Mouse (Mus musculus) CH12.LX (cell line): ENCODE measurements around the gene Kctd7. TPM values are rescaled to one million over a fixed set of nuclear protein-coding genes. Genes with fewer than 3 reads are reported as not detected.

Source experiments
- DNase-seq: peaks from one replicate; pipeline ENCODE4 v3.0.0-alpha.2; 2013; ENCODE audit errors: extremely low read depth
- H3K27ac ChIP-seq: 2 replicates; pipeline ENCODE4 v1.5.1; 2012; ENCODE audit warnings: low read depth, mild to moderate bottlenecking, control low read depth, moderate library complexity; ENCODE audit not compliant: insufficient read depth
- H3K27me3 ChIP-seq: replicated peaks from 2 replicates; pipeline ENCODE3; 2012; ENCODE audit warnings: inconsistent platforms
- H3K36me3 ChIP-seq, 2 experiments: replicated peaks in 1 of 2; 2 replicates each; pipeline versions ENCODE3 to v1.6.1; 2012; ENCODE audit warnings: inconsistent platforms in 1 of 2, low read length in 1 of 2, mild to moderate bottlenecking in 1 of 2, mixed read lengths in 1 of 2, moderate library complexity in 1 of 2; ENCODE audit not compliant: control insufficient read depth in 1 of 2, insufficient read depth in 1 of 2
- H3K4me1 ChIP-seq, 2 experiments: 2 replicates each; pipeline ENCODE4 v1.6.1; 2012; ENCODE audit warnings: inconsistent platforms in 1 of 2, moderate library complexity in 1 of 2; ENCODE audit not compliant: insufficient read depth in 2 of 2, control insufficient read depth in 1 of 2
- H3K4me2 ChIP-seq: 2 replicates; pipeline ENCODE4 v1.6.1; 2012; ENCODE audit warnings: low read depth, mild to moderate bottlenecking, control low read depth; ENCODE audit not compliant: poor library complexity, insufficient read depth, severe bottlenecking
- H3K4me3 ChIP-seq, 3 experiments: fragments of 150-350 bp in 1 of 3; sonication (generic) in 1 of 3; replicated peaks in 1 of 3; 2 replicates each; pipeline versions ENCODE3 to v1.5.1; 2011 to 2012; ENCODE audit warnings: low read depth in 2 of 3, low read length in 2 of 3, mild to moderate bottlenecking in 2 of 3, moderate library complexity in 2 of 3, control low read depth in 1 of 3, improper control_type of control experiment in 1 of 3, inconsistent platforms in 1 of 3, mixed read lengths in 1 of 3; ENCODE audit not compliant: poor library complexity in 1 of 3
- H3K79me2 ChIP-seq: replicated peaks from 2 replicates; pipeline ENCODE4 v1.6.1; 2012; ENCODE audit warnings: mild to moderate bottlenecking, moderate library complexity; ENCODE audit not compliant: control insufficient read depth, poor library complexity, insufficient read depth, severe bottlenecking; ENCODE audit errors: extremely low read depth
- H3K9ac ChIP-seq: 2 replicates; pipeline ENCODE4 v1.6.1; 2012; ENCODE audit warnings: low read depth, mild to moderate bottlenecking, control low read depth, moderate library complexity; ENCODE audit not compliant: insufficient read depth
- H3K9me3 ChIP-seq: replicated peaks from 2 replicates; pipeline ENCODE3; 2012; ENCODE audit warnings: low read length, inconsistent platforms, mixed read lengths
- BHLHE40 ChIP-seq: IDR thresholded peaks from 2 replicates; pipeline ENCODE4 v1.6.1; 2011; ENCODE audit warnings: mild to moderate bottlenecking, low read depth, low read length, improper control_type of control experiment
- CHD1 ChIP-seq: IDR thresholded peaks from 2 replicates; pipeline ENCODE4 v1.6.1; 2012; ENCODE audit warnings: low read depth, low read length, improper control_type of control experiment, inconsistent platforms
- E2F4 ChIP-seq: IDR thresholded peaks from 2 replicates; pipeline ENCODE4 v1.6.1; 2011; ENCODE audit warnings: low read depth, low read length, improper control_type of control experiment; ENCODE audit not compliant: insufficient replicate concordance
- ELF1 ChIP-seq: IDR thresholded peaks from 2 replicates; pipeline ENCODE4 v1.6.1; 2014; ENCODE audit warnings: low read depth, mild to moderate bottlenecking, inconsistent platforms, low read length, improper control_type of control experiment
- ETS1 ChIP-seq: conservative IDR thresholded peaks from 2 replicates; pipeline ENCODE4 v1.6.1; 2012; ENCODE audit warnings: low read depth, mild to moderate bottlenecking, inconsistent platforms, low read length, improper control_type of control experiment, moderate library complexity
- IRF4 ChIP-seq: IDR thresholded peaks from 2 replicates; pipeline ENCODE4 v1.6.1; 2014; ENCODE audit warnings: low read depth, mild to moderate bottlenecking, inconsistent platforms, low read length, improper control_type of control experiment
- MAX ChIP-seq: IDR thresholded peaks from 2 replicates; pipeline ENCODE4 v1.6.1; 2011; ENCODE audit warnings: low read length, improper control_type of control experiment
- MAZ ChIP-seq: IDR thresholded peaks from 2 replicates; pipeline ENCODE4 v1.6.1; 2012; ENCODE audit warnings: low read depth, mild to moderate bottlenecking, inconsistent platforms, low read length, improper control_type of control experiment, moderate library complexity
- SIN3A ChIP-seq: IDR thresholded peaks from 2 replicates; pipeline ENCODE4 v1.6.1; 2012; ENCODE audit warnings: low read length, improper control_type of control experiment, inconsistent platforms
- TBP ChIP-seq: conservative IDR thresholded peaks from 2 replicates; pipeline ENCODE4 v1.6.1; 2011; ENCODE audit warnings: low read depth, low read length, improper control_type of control experiment
- USF1 ChIP-seq: IDR thresholded peaks from 2 replicates; pipeline ENCODE4 v1.6.1; 2014; ENCODE audit warnings: low read depth, mild to moderate bottlenecking, inconsistent platforms, low read length, improper control_type of control experiment
- ZKSCAN1 ChIP-seq: IDR thresholded peaks from 2 replicates; pipeline ENCODE4 v1.6.1; 2012; ENCODE audit warnings: low read depth, inconsistent platforms, low read length, improper control_type of control experiment, borderline replicate concordance
- ZMIZ1 ChIP-seq: IDR thresholded peaks from 2 replicates; pipeline ENCODE4 v1.6.1; 2012; ENCODE audit warnings: low read depth, mild to moderate bottlenecking, inconsistent platforms, low read length, improper control_type of control experiment
- dilution Hi-C: fragments of 300-500 bp; cut with MboI; formaldehyde crosslinking; loops from 2 replicates; pipeline ENCODE4 v1.14.3; 2020; ENCODE audit warnings: low sequenced_read_pairs; ENCODE audit not compliant: extremely low pct_unique_long_range_greater_than_20kb, extremely low pct_ligation_motif_present
- in situ Hi-C: fragments of 300-500 bp; cut with MboI; formaldehyde crosslinking; loops from 3 replicates; pipeline ENCODE4 v1.14.3; 2019; ENCODE audit warnings: low sequenced_read_pairs, low pct_ligation_motif_present, low pct_unique_long_range_greater_than_20kb, mixed read lengths
- polyA plus RNA-seq: library from polyadenylated mRNA; unstranded; fragments of >175 nt; gene quantifications from 2 replicates; pipeline ENCODE4 v1.2.1, GENCODE M21; 2012; ENCODE audit warnings: low read depth; ENCODE audit not compliant: insufficient read length
- total RNA-seq, 2 experiments: library from RNA; depleted of rRNA; stranded (reverse); fragments of 300-350 nt in 1 of 2; fragments of >200 nt in 1 of 2; gene quantifications; 2 replicates each; pipeline ENCODE4 v1.2.3; 2012 to 2014

Gene Kctd7
- total and polyA plus RNA-seq, 3 experiments, result 2.8 to 4.3 (median 3.3) TPM

DNA sequence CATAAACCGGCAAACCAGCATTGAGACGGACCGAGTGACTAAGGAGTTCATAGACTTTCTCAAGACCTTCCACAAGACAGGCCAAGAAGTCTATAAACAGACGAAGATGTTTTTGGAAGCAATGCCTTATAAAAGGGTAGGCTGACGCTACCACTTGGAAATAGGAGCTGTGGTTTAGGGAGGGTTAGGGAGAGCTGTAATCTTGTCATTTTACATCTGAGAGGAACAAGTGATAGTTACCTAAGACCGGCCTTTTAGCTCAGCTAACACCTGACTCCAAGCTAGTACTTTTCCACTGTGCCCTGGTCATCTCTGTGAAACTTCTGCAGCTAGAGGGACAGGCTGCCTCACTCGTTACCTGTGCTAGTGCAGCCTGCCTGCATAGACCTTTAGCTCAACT is 53.3 kb downstream of the Kctd7 start:
- no peak for TF ChIP-seq MAZ
- no peak for TF ChIP-seq IRF4
- no peak for TF ChIP-seq ETS1
- TF ChIP-seq E2F4, result no peak
- TF ChIP-seq BHLHE40, result no peak
- TF ChIP-seq TBP, result no peak
- no peak for TF ChIP-seq ZMIZ1
- TF ChIP-seq USF1, result no peak
- TF ChIP-seq SIN3A, result no peak
- no peak for TF ChIP-seq ELF1
- TF ChIP-seq MAX, result no peak
- Histone ChIP-seq H3K4me1 (peaks cover 18 to 46% of the 10 kb centered on the region in 2 experiments; a peak in 3 of 4 replicates), H3K4me2 (no peak overlapping the region), H3K27me3 (no peaks in the 10 kb centered on the region), H3K27ac (no peak overlapping the region), H3K4me3 (no peak overlapping the region), H3K79me2 (peaks cover 4% of the 10 kb centered on the region), H3K9me3 (peaks cover 2% of the 10 kb centered on the region), H3K9ac (no peak overlapping the region), H3K36me3 (peaks cover 52 to 79% of the 10 kb centered on the region in 2 experiments)
- dilution Hi-C loops (no loop called here), in situ Hi-C loops (no loop called here)
- no peak for DNase-seq

DNA sequence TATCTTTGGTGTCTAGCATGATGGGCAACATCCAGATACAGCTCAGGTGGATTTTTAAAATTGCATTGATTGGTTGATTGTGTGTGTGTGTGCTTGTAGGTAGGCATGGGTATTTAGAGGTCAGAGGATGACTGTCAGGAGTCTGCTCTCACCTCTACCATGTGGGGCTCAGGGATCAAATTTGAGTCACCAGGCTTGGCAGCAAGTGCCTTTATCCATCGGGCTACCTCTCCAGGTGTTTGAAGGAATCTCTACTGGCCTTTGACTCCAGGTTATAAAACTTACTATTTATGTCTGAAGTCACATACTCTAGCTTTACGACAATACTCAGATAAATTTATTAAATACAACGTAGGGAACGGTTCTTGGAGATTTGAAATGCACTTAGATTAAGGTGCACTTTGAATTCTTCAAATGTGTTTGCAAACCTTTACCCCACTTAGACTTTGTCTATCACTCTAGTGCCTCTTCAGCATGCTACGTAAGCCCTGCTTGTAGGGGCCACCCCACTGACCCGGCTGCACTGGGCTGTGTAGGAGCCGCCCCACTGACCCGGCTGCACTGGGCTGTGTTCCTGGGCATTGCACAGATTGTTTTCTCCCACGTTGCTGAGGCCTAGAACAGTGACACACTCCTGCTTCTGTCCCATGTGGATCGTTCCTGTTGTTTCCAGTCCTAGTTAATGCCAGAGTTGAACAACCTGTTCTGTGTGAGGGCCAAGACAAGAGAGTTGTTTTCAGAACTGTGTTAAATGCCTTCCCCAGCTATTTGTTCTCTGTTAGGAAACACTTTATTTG is 55.8 kb downstream of the Kctd7 start:
- Histone ChIP-seq H3K27ac (no peak overlapping the region), H3K79me2 (peaks cover 4% of the 10 kb centered on the region), H3K27me3 (no peaks in the 10 kb centered on the region), H3K4me1 (peaks cover 14 to 38% of the 10 kb centered on the region in 2 experiments; a peak in 3 of 4 replicates), H3K9me3 (peaks cover 2% of the 10 kb centered on the region), H3K36me3 (peaks cover 47 to 81% of the 10 kb centered on the region in 2 experiments), H3K4me3 (no peak overlapping the region), H3K4me2 (no peak overlapping the region), H3K9ac (no peak overlapping the region)
- dilution Hi-C loops, result no loop called here
- DNase-seq, result no peak
- in situ Hi-C loops, result no loop called here
- TF ChIP-seq MAZ (no peak), ZKSCAN1 (no peak), CHD1 (no peak)
